Mouse (Mus musculus): ENCODE results near the gene Gtf3c2. TPM values are rescaled to one million over a fixed set of nuclear protein-coding genes. Genes with fewer than 3 reads are reported as not detected.
A peak's percentile ranks its signal among the peaks of the same experiment; 100 is the strongest.

Gene Gtf3c2
- polyA plus RNA-seq, 1 experiment from 2014 or later, result 63.6 TPM

GRCm38 (mm10) chr5:31192939-31193630 lies 13.1 kb upstream of the Gtf3c2 start, which contains the start of the genes Snx17 and Eif2b4:
Snx17 (plus strand) TSS chr5:31193227.
Eif2b4 (minus strand) TSS chr5:31193430.
- peak; percentile 97 for ATAC-seq
- Histone ChIP-seq H3K36me3 (ENCODE audit: control insufficient read depth, insufficient read depth, low read length) (peaks cover 51% of the 10 kb centered on the region), H3K4me3 (ENCODE audit: low read depth, low read length) (peak within 1 kb of the TSS; percentile 77), H3K27ac (ENCODE audit: low read length) (peak within 1 kb of the TSS; percentile 85), H3K4me1 (ENCODE audit: control insufficient read depth, insufficient read depth, low read length) (peaks cover 20% of the 10 kb centered on the region), H3K9me3 (replicated peaks; ENCODE audit: control insufficient read depth, low read length, poor library complexity, severe bottlenecking) (no peaks in the 10 kb centered on the region), H3K4me2 (ENCODE audit: low read length) (peak within 1 kb of the TSS; percentile 96), H3K9ac (ENCODE audit: low read depth, low read length) (peak within 1 kb of the TSS; percentile 91), H3K27me3 (ENCODE audit: control insufficient read depth, insufficient read depth, low read depth, low read length) (no peaks in the 10 kb centered on the region)
- WGBS, result under 1% methylated on average over 48 of the region's 48 CpGs

- peak overlapping the region; percentile 68 for H3K4me2 ChIP-seq (ENCODE audit: low read length)
- H3K27ac ChIP-seq (ENCODE audit: low read length), result peak overlapping the region; percentile 81
- H3K9ac ChIP-seq (ENCODE audit: low read depth, low read length), result peak overlapping the region; percentile 77
- WGBS, result 15% methylated on average over 42 of the region's 42 CpGs
- peak; percentile 72 for ATAC-seq
- H3K36me3 ChIP-seq (ENCODE audit: control insufficient read depth, insufficient read depth, low read length), result peaks cover 49% of the 10 kb centered on the region
- H3K4me3 ChIP-seq (ENCODE audit: low read depth, low read length), result peak overlapping the region; percentile 77
- H3K4me1 ChIP-seq (ENCODE audit: control insufficient read depth, insufficient read depth, low read length), result peaks cover 20% of the 10 kb centered on the region
- H3K27me3 ChIP-seq (ENCODE audit: control insufficient read depth, insufficient read depth, low read depth, low read length), result no peaks in the 10 kb centered on the region
- no peaks in the 10 kb centered on the region for H3K9me3 ChIP-seq (replicated peaks; ENCODE audit: control insufficient read depth, low read length, poor library complexity, severe bottlenecking)
Measured at GRCm38 (mm10) chr5:31192045-31192938, 12.3 kb upstream of the Gtf3c2 start.

DNA sequence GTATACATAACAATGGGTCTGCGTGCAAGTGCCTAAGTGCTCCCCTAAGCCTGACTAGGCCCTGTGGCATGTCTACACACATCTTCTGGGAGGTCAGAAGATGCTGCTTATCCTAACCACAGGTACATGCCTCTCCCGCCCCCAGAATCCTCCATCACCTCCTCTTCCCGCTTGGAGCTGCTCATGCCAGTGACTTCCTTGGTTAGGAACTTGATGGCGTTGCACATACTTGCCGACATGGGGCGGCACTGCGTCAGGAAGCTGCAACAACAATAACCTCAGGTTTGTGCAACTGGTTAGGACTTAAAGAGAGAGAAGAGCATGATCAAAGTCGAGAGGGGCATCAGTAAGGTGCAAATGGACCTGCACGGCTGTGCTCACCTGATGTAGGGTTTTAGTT lies 10.3 kb upstream of the Gtf3c2 start:
- H3K36me3 ChIP-seq (ENCODE audit: control insufficient read depth, insufficient read depth, low read length), result peaks cover 33% of the 10 kb centered on the region
- H3K27ac ChIP-seq (ENCODE audit: low read length), result no peak overlapping the region
- no peak overlapping the region for H3K4me3 ChIP-seq (ENCODE audit: low read depth, low read length)
- no peak overlapping the region for H3K9ac ChIP-seq (ENCODE audit: low read depth, low read length)
- H3K4me2 ChIP-seq (ENCODE audit: low read length), result no peak overlapping the region
- H3K4me1 ChIP-seq (ENCODE audit: control insufficient read depth, insufficient read depth, low read length), result peaks cover 20% of the 10 kb centered on the region
- 90% methylated on average over 9 of the region's 9 CpGs for WGBS
- H3K27me3 ChIP-seq (ENCODE audit: control insufficient read depth, insufficient read depth, low read depth, low read length), result no peaks in the 10 kb centered on the region
- ATAC-seq, result no peak
- H3K9me3 ChIP-seq (replicated peaks; ENCODE audit: control insufficient read depth, low read length, poor library complexity, severe bottlenecking), result no peaks in the 10 kb centered on the region

DNA sequence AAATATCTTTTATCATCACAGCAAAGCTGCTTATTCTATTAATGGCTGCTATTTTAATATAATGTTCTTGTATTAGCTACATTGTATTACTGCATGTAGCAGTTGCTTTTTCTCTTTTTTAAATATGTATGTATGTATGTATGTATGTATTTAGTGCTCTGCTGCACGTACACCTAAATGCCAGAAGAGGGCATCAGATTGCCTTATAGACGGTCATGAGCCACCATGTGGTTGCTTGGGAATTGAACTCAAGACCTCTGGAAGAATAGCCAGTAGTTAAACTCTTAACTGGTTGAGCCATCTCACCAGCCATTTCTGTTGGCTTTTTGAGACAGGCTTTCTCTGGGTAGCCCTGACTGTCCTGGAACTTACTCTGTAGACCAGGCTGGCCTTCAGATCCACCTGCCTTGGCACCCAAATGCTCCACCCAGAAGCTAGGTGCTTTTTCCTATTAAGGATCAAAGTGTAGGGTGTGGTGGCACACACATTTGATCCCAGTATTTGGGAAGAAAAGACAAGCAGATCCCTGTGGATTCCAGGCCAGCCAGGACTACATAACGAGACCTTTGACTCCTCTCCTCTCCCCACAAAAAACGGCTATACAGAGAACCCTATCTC lies 8.4 kb upstream of the Gtf3c2 start:
- no peak overlapping the region for H3K27ac ChIP-seq (ENCODE audit: low read length)
- H3K9me3 ChIP-seq (replicated peaks; ENCODE audit: control insufficient read depth, low read length, poor library complexity, severe bottlenecking), result no peaks in the 10 kb centered on the region
- no peak overlapping the region for H3K4me2 ChIP-seq (ENCODE audit: low read length)
- no peaks in the 10 kb centered on the region for H3K27me3 ChIP-seq (ENCODE audit: control insufficient read depth, insufficient read depth, low read depth, low read length)
- peaks cover 30% of the 10 kb centered on the region for H3K36me3 ChIP-seq (ENCODE audit: control insufficient read depth, insufficient read depth, low read length)
- 75% methylated on average over 4 of the region's 4 CpGs for WGBS
- no peak for ATAC-seq
- H3K4me1 ChIP-seq (ENCODE audit: control insufficient read depth, insufficient read depth, low read length), result peaks cover 12% of the 10 kb centered on the region
- H3K9ac ChIP-seq (ENCODE audit: low read depth, low read length), result no peak overlapping the region
- no peak overlapping the region for H3K4me3 ChIP-seq (ENCODE audit: low read depth, low read length)

DNA sequence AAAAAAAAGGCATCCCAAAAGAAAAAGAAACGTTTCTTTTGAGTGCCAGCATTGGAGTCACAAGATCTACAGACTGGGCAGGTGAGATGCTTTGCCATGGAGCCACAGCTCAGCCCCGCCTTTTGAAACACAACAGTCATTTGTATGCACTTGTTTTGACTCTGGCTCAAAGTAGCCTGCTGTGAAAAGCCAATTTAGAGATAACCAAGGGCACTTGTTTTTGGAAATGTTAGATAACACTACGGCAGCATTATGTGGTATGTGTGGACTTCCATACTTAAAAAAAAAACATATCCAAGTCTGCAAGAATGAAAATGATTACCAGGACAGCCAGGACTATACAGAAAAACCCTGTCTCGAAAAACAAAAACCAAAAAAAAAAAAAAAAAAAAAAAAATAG lies 3.7 kb upstream of the Gtf3c2 start:
- Histone ChIP-seq H3K4me3 (ENCODE audit: low read depth, low read length) (no peak overlapping the region), H3K27ac (ENCODE audit: low read length) (no peak overlapping the region), H3K27me3 (ENCODE audit: control insufficient read depth, insufficient read depth, low read depth, low read length) (no peaks in the 10 kb centered on the region), H3K36me3 (ENCODE audit: control insufficient read depth, insufficient read depth, low read length) (peaks cover 13% of the 10 kb centered on the region), H3K4me2 (ENCODE audit: low read length) (no peak overlapping the region), H3K9me3 (replicated peaks; ENCODE audit: control insufficient read depth, low read length, poor library complexity, severe bottlenecking) (no peaks in the 10 kb centered on the region), H3K9ac (ENCODE audit: low read depth, low read length) (no peak overlapping the region), H3K4me1 (ENCODE audit: control insufficient read depth, insufficient read depth, low read length) (peaks cover 8% of the 10 kb centered on the region)
- no peak for ATAC-seq
- 67% methylated on average over 4 of the region's 4 CpGs for WGBS

DNA sequence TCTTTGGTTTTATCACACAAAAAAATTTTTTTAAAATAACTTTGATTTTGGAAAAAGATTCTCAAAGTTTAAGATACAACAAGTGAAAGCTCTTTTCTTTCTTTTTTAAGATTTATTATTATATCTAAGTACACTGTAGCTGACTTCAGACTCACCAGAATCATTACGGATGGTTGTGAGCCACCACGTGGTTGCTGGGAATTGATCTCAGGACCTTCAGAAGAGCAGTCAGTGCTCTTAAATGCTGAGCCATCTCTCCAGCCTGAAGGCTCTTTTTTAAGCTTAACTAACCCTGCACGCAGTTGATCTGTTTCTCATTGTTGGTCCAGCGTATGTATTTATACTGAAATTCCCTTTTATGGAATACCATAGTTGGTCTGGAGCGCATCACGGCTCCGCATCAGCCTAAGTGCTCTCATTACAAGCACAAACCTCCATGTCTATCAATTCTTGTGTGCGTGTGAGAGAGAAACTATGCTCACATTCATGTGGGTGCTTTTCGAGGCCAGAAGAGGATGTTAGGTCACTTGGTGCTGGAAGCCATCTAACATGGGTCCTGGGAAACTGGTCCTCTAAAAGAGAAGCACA lies 1.3 kb upstream of the Gtf3c2 start:
- Histone ChIP-seq H3K4me2 (ENCODE audit: low read length) (no peak overlapping the region), H3K36me3 (ENCODE audit: control insufficient read depth, insufficient read depth, low read length) (no peaks in the 10 kb centered on the region), H3K9me3 (replicated peaks; ENCODE audit: control insufficient read depth, low read length, poor library complexity, severe bottlenecking) (no peaks in the 10 kb centered on the region), H3K27me3 (ENCODE audit: control insufficient read depth, insufficient read depth, low read depth, low read length) (no peaks in the 10 kb centered on the region), H3K27ac (ENCODE audit: low read length) (no peak overlapping the region), H3K9ac (ENCODE audit: low read depth, low read length) (no peak overlapping the region), H3K4me3 (ENCODE audit: low read depth, low read length) (no peak overlapping the region), H3K4me1 (ENCODE audit: control insufficient read depth, insufficient read depth, low read length) (peaks cover 9% of the 10 kb centered on the region)
- ATAC-seq, result no peak
- WGBS, result 95% methylated on average over 9 of the region's 9 CpGs

- peak overlapping the region; percentile 93 for H3K4me2 ChIP-seq (ENCODE audit: low read length)
- H3K36me3 ChIP-seq (ENCODE audit: control insufficient read depth, insufficient read depth, low read length), result no peaks in the 10 kb centered on the region
- peak overlapping the region; percentile 87 for H3K4me3 ChIP-seq (ENCODE audit: low read depth, low read length)
- under 1% methylated on average over 25 of the region's 25 CpGs for WGBS
- ATAC-seq, result peak; percentile 76
- H3K9ac ChIP-seq (ENCODE audit: low read depth, low read length), result peak overlapping the region; percentile 82
- H3K9me3 ChIP-seq (replicated peaks; ENCODE audit: control insufficient read depth, low read length, poor library complexity, severe bottlenecking), result no peaks in the 10 kb centered on the region
- peak overlapping the region; percentile 96 for H3K27ac ChIP-seq (ENCODE audit: low read length)
- no peaks in the 10 kb centered on the region for H3K27me3 ChIP-seq (ENCODE audit: control insufficient read depth, insufficient read depth, low read depth, low read length)
- H3K4me1 ChIP-seq (ENCODE audit: control insufficient read depth, insufficient read depth, low read length), result peaks cover 9% of the 10 kb centered on the region
Measured at GRCm38 (mm10) chr5:31179301-31179765, 611 bp downstream of the Gtf3c2 start.

GRCm38 (mm10) chr5:31168630-31169029 lies 11.3 kb downstream of the Gtf3c2 start:
- peaks cover 37% of the 10 kb centered on the region for H3K36me3 ChIP-seq (ENCODE audit: control insufficient read depth, insufficient read depth, low read length)
- H3K9me3 ChIP-seq (replicated peaks; ENCODE audit: control insufficient read depth, low read length, poor library complexity, severe bottlenecking), result no peaks in the 10 kb centered on the region
- H3K4me2 ChIP-seq (ENCODE audit: low read length), result no peak overlapping the region
- H3K27ac ChIP-seq (ENCODE audit: low read length), result no peak overlapping the region
- no peak for ATAC-seq
- H3K9ac ChIP-seq (ENCODE audit: low read depth, low read length), result no peak overlapping the region
- H3K27me3 ChIP-seq (ENCODE audit: control insufficient read depth, insufficient read depth, low read depth, low read length), result no peaks in the 10 kb centered on the region
- 93% methylated on average over 4 of the region's 4 CpGs for WGBS
- H3K4me1 ChIP-seq (ENCODE audit: control insufficient read depth, insufficient read depth, low read length), result no peaks in the 10 kb centered on the region
- no peak overlapping the region for H3K4me3 ChIP-seq (ENCODE audit: low read depth, low read length)

Data from midbrain, embryonic 16.5 days (tissue).